Mouse (Mus musculus) heart, embryonic 13.5 days (tissue): Measurements from ENCODE around the gene Skil. TPM values are rescaled to one million over a fixed set of nuclear protein-coding genes. Genes with fewer than 3 reads are reported as not detected.

Experiments used
- ATAC-seq: fragments of 200-750 bp; cut with Nextera tagmentation; 2 replicates; pipeline ENCODE4 v1.8.0; 2017; ENCODE audit warnings: moderate TSS enrichment; ENCODE audit not compliant: insufficient number of reproducible peaks, low FRiP score, low TSS enrichment; ENCODE audit errors: extremely low read depth
- H3K27ac ChIP-seq: fragments of 300-500 bp; sonication (generic); replicated peaks from 2 replicates; pipeline ENCODE4 v1.5.1; 2015; ENCODE audit warnings: moderate library complexity, mild to moderate bottlenecking, inconsistent platforms
- H3K27me3 ChIP-seq: fragments of 300-500 bp; sonication (generic); replicated peaks from 2 replicates; pipeline ENCODE4 v1.6.1; 2015; ENCODE audit warnings: mild to moderate bottlenecking, inconsistent platforms
- H3K36me3 ChIP-seq: fragments of 300-500 bp; sonication (generic); 2 replicates; pipeline ENCODE4 v1.6.1; 2015; ENCODE audit warnings: mild to moderate bottlenecking, inconsistent platforms
- H3K4me1 ChIP-seq: fragments of 300-500 bp; sonication (generic); 2 replicates; pipeline ENCODE4 v1.6.1; 2015; ENCODE audit warnings: inconsistent platforms
- H3K4me2 ChIP-seq: fragments of 300-500 bp; sonication (generic); 2 replicates; pipeline ENCODE4 v1.6.1; 2015; ENCODE audit warnings: inconsistent platforms, mild to moderate bottlenecking, moderate library complexity
- H3K4me3 ChIP-seq: fragments of 300-500 bp; sonication (generic); 2 replicates; pipeline ENCODE4 v1.5.1; 2015; ENCODE audit warnings: moderate library complexity, mild to moderate bottlenecking, inconsistent platforms
- H3K9ac ChIP-seq: fragments of 300-500 bp; sonication (generic); 2 replicates; pipeline ENCODE4 v1.6.1; 2015; ENCODE audit warnings: inconsistent platforms, mild to moderate bottlenecking, moderate library complexity
- H3K9me3 ChIP-seq: fragments of 300-500 bp; sonication (generic); 2 replicates; pipeline ENCODE4 v1.6.1; 2016; ENCODE audit warnings: inconsistent platforms
- whole genome bisulfite sequencing: fragments of 180-500 bp; shearing (Covaris S2); methylation state at CpG from one replicate; pipeline ENCODE4 v1.1.7; 2015; ENCODE audit warnings: mixed read lengths; 5-methylcytosine and 5-hydroxymethylcytosine counted together
- polyA plus RNA-seq: library from polyadenylated mRNA; unstranded; fragments of >200 nt; fragmentation: Nextera tagmentation; extraction: Ambion mirVana; gene quantifications from 2 replicates; pipeline ENCODE4 v1.2.1, GENCODE M21; 2015

Skil gene
- polyA plus RNA-seq, 1 experiment from 2014 or later: 14.7 TPM

- no peak for ATAC-seq
- no peaks in the 10 kb centered on the region for H3K9me3 ChIP-seq
- H3K4me2 ChIP-seq: no peak overlapping the region
- no peak overlapping the region for H3K9ac ChIP-seq
- no peak overlapping the region for H3K27ac ChIP-seq
- no peaks in the 10 kb centered on the region for H3K27me3 ChIP-seq
- no peak overlapping the region for H3K4me3 ChIP-seq
- H3K4me1 ChIP-seq: no peaks in the 10 kb centered on the region
- H3K36me3 ChIP-seq: no peaks in the 10 kb centered on the region
- WGBS: 76% methylated on average over 10 of the region's 10 CpGs
Measured at GRCm38 (mm10) chr3:31160046-31160445, 65.2 kb downstream of the Skil start.

- H3K27ac ChIP-seq: no peak overlapping the region
- H3K9ac ChIP-seq: no peak overlapping the region
- ATAC-seq: no peak
- H3K27me3 ChIP-seq: no peaks in the 10 kb centered on the region
- 52% methylated on average over 6 of the region's 6 CpGs for WGBS
- no peak overlapping the region for H3K4me3 ChIP-seq
- no peaks in the 10 kb centered on the region for H3K36me3 ChIP-seq
- no peaks in the 10 kb centered on the region for H3K9me3 ChIP-seq
- H3K4me2 ChIP-seq: no peak overlapping the region
- no peaks in the 10 kb centered on the region for H3K4me1 ChIP-seq
Measured at GRCm38 (mm10) chr3:31161336-31161735, 66.5 kb downstream of the Skil start.

GRCm38 (mm10) chr3:31162860-31163259 lies 68.0 kb downstream of the Skil start:
- no peak overlapping the region for H3K4me3 ChIP-seq
- H3K27ac ChIP-seq: no peak overlapping the region
- H3K9ac ChIP-seq: no peak overlapping the region
- no peaks in the 10 kb centered on the region for H3K9me3 ChIP-seq
- ATAC-seq: no peak
- WGBS: 85% methylated on average over 14 of the region's 14 CpGs
- H3K27me3 ChIP-seq: no peaks in the 10 kb centered on the region
- no peaks in the 10 kb centered on the region for H3K36me3 ChIP-seq
- H3K4me2 ChIP-seq: no peak overlapping the region
- H3K4me1 ChIP-seq: no peaks in the 10 kb centered on the region

- no peak overlapping the region for H3K27ac ChIP-seq
- 78% methylated on average over 3 of the region's 3 CpGs for WGBS
- no peak for ATAC-seq
- no peak overlapping the region for H3K9ac ChIP-seq
- H3K9me3 ChIP-seq: no peaks in the 10 kb centered on the region
- H3K27me3 ChIP-seq: no peaks in the 10 kb centered on the region
- no peaks in the 10 kb centered on the region for H3K4me1 ChIP-seq
- H3K36me3 ChIP-seq: no peaks in the 10 kb centered on the region
- H3K4me3 ChIP-seq: no peak overlapping the region
- H3K4me2 ChIP-seq: no peak overlapping the region
Measured at GRCm38 (mm10) chr3:31165803-31166202, 70.9 kb downstream of the Skil start.

- no peak overlapping the region for H3K27ac ChIP-seq
- H3K9ac ChIP-seq: no peak overlapping the region
- 65% methylated on average over 12 of the region's 12 CpGs for WGBS
- no peaks in the 10 kb centered on the region for H3K4me1 ChIP-seq
- no peak overlapping the region for H3K4me2 ChIP-seq
- H3K9me3 ChIP-seq: no peaks in the 10 kb centered on the region
- no peak overlapping the region for H3K4me3 ChIP-seq
- no peak for ATAC-seq
- no peaks in the 10 kb centered on the region for H3K27me3 ChIP-seq
- no peaks in the 10 kb centered on the region for H3K36me3 ChIP-seq
Measured at GRCm38 (mm10) chr3:31166365-31166871, 71.6 kb downstream of the Skil start.

Other genes starting within 250 kb of the Skil start
- 0.92 and 1.1 TPM in 2 replicates for gene Gpr160, start 239.1 kb upstream of the Skil start, polyA plus RNA-seq
- gene Phc3, start 125.6 kb upstream of the Skil start, polyA plus RNA-seq: 4.9 TPM in 2 replicates
- 15.1 and 16.5 TPM in 2 replicates for gene Prkci, start 99.3 kb upstream of the Skil start, polyA plus RNA-seq
- gene Cldn11, start 54.9 kb downstream of the Skil start, polyA plus RNA-seq: 4.8 and 7.3 TPM in 2 replicates
- gene Slc7a14, start 215.3 kb downstream of the Skil start, polyA plus RNA-seq: 0.51 and 0.52 TPM in 2 replicates